ENCODE assay signal across 8 mouse cellular contexts in the genomic region with DNA sequence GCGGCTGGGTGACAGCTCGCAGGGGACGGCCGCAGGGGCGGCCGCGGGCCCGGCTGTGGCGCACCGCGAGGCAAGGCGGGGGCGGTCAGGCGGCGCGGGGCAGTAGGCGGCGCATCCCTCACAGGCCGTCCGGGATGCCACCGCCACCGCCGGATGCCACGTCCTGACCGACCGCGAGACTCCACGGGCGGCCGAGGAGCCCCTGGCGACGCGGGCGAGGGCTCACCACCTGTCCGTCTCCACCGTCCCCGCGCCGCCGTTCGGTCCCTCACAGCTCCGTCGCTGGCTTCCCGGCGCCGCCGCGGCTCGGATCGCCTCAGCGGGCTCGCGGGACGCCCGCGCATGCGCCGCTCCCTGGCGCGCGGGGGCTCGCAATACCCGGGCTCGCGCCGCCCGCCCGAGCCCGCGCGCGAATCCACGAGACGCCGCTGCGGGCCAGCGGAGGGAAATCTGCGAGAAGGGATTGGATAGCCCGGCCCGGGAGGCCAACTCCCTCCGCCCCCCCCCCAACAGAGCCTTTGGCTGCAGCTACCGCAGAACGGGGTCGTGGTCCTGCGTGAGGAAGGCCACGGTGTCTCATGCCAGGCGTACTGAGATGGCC. TPM values are rescaled to one million over a fixed set of nuclear protein-coding genes. Genes with fewer than 3 reads are reported as not detected.
A peak's percentile ranks its signal among the peaks of the same experiment; 100 is the strongest.
DNase-seq lines count a peak whose midpoint lies in the region; ATAC-seq lines count a peak whose summit lies in the region.

Gene Dock3 (minus strand): TSS at position 371 of the 601 bp plus-strand sequence.

- ATAC-seq in erythroblast, adult 5-6 weeks (replicated peaks; ENCODE audit: low FRiP score, poor library complexity, severe bottlenecking) = no peak
- peak; percentile 93 for ATAC-seq in hindbrain, embryonic 12.5 days (ENCODE audit: low FRiP score)
- peak; percentile 61 for ATAC-seq in megakaryocyte, adult 5-6 weeks (ENCODE audit: poor library complexity, severe bottlenecking)

- WGBS in hindbrain, embryonic 12.5 days = under 1% methylated on average over 60 of the region's 87 CpGs

- DNase-seq in cerebellum, adult 9-10 months = peak; percentile 85
- DNase-seq in frontal cortex, adult 2 months (ENCODE audit: extremely low spot score in 1 of 2, low spot score in 1 of 2) = peak in 1 of 2 experiments; percentile 82
- peak; percentile 68 to 76 for DNase-seq in left cerebral cortex, adult 8-10 months (ENCODE audit: low spot score in 2 of 2)
- DNase-seq in right cerebral cortex, postnatal 4 days = peak; percentile 81

- no peaks in the 10 kb centered on the region for H3K36me3 ChIP-seq in erythroblast, embryonic 14.5 days (ENCODE audit: control insufficient read depth)
- no peaks in the 10 kb centered on the region for H3K36me3 ChIP-seq in hindbrain, embryonic 12.5 days

- peak within 1 kb of the TSS; percentile 95 for H3K9ac ChIP-seq in hindbrain, embryonic 12.5 days

- H3K4me2 ChIP-seq in hindbrain, embryonic 12.5 days (replicated peaks) = peak within 1 kb of the TSS; percentile 94

- peak within 1 kb of the TSS; percentile 28 for H3K4me3 ChIP-seq in erythroblast, embryonic 14.5 days (replicated peaks)
- H3K4me3 ChIP-seq in hindbrain, embryonic 12.5 days = peak within 1 kb of the TSS; percentile 87

- H3K9me3 ChIP-seq in erythroblast, embryonic 14.5 days (ENCODE audit: control insufficient read depth, low read length) = no peaks in the 10 kb centered on the region; the same call in 1 of the 2 replicates
- H3K9me3 ChIP-seq in hindbrain, embryonic 12.5 days (replicated peaks) = no peaks in the 10 kb centered on the region

- H3K27me3 ChIP-seq in erythroblast, embryonic 14.5 days (ENCODE audit: control insufficient read depth) = peaks cover 84% of the 10 kb centered on the region
- peaks cover 55% of the 10 kb centered on the region for H3K27me3 ChIP-seq in hindbrain, embryonic 12.5 days

- peak within 1 kb of the TSS; percentile 93 for H3K27ac ChIP-seq in hindbrain, embryonic 12.5 days

- H3K4me1 ChIP-seq in erythroblast, embryonic 14.5 days (ENCODE audit: control insufficient read depth) = peaks cover 2% of the 10 kb centered on the region; the same call in 1 of the 2 replicates
- no peaks in the 10 kb centered on the region for H3K4me1 ChIP-seq in hindbrain, embryonic 12.5 days

RNA-seq across cellular contexts. Expression of gene Dock3, which starts in this region (rescaled TPM):
- polyA plus RNA-seq in erythroblast, embryonic 14.5 days (2012) = 0.07 TPM in 1 of 2 replicates, not detected in the other
- 1.5 TPM in 1 of 2 replicates, not detected in the other for total RNA-seq in erythroblast, adult 5-6 weeks (2015; ENCODE audit: low replicate concordance)
- total RNA-seq in erythroblast, adult 5-6 weeks (2017; ENCODE audit: low replicate concordance) = not detected in 2 replicates
- 185 and 204 TPM in 2 replicates for polyA plus RNA-seq in frontal cortex, adult 2 months (2012; rRNA removed)
- polyA plus RNA-seq in hindbrain, embryonic 12.5 days (2016; fragmentation: Nextera tagmentation; extraction: Ambion mirVana) = 13.4 and 14.4 TPM in 2 replicates
- 100 to 1,000 TPM; 191 to 234 (median 223) TPM for total RNA-seq in left cerebral cortex, adult 8-10 months (2022)
- not detected in 2 replicates for total RNA-seq in megakaryocyte, adult 5-6 weeks (2015)
- not detected in 2 replicates for total RNA-seq in megakaryocyte, adult 5-6 weeks (2017)

Comparison
In these comparisons a context has a peak if more than half of its experiments do, and no peak if none do; other contexts are left out.
1. RNA of gene Dock3 (total RNA-seq): 191 to 234 TPM in left cerebral cortex, adult 8-10 months; 1.5 TPM in erythroblast, adult 5-6 weeks and not detected in megakaryocyte, adult 5-6 weeks; every median in the first group is over 10 times any median in the second.
2. RNA of gene Dock3 (polyA plus RNA-seq): 185 to 204 TPM in frontal cortex, adult 2 months and 13.4 to 14.4 TPM in hindbrain, embryonic 12.5 days; 0.07 TPM in erythroblast, embryonic 14.5 days; every median in the first group is over 10 times any median in the second.
3. RNA of gene Dock3 (polyA plus RNA-seq): 185 to 204 TPM in frontal cortex, adult 2 months; 13.4 to 14.4 TPM in hindbrain, embryonic 12.5 days; every median in the first group is over 10 times any median in the second.
4. Peak in ATAC-seq in megakaryocyte, adult 5-6 weeks; RNA of the gene not detected or under 1 TPM.